Mouse (Mus musculus) megakaryocyte, embryonic 14.5 days (primary cell): ENCODE measurements at regions not wholly inside any gene's neighbourhood (a gene's known extent, or its start where the extent isn't known, plus 50 kb on each side); places are given as distances from the start of the nearest gene placed in this dataset.

Source experiments
- FLI1 ChIP-seq: IDR thresholded peaks from 2 replicates; pipeline ENCODE4 v1.6.1; 2012; ENCODE audit warnings: low read length, inconsistent platforms, mixed read lengths
- GATA1 ChIP-seq: IDR thresholded peaks from 3 replicates; pipeline ENCODE4 v1.6.1; 2012; ENCODE audit warnings: mixed read lengths, low read length, inconsistent platforms, borderline replicate concordance

GRCm38 (mm10) chr5:119739386-119739785 is 68.9 kb downstream of the Tbx3 start:
- no peak for TF ChIP-seq GATA1
- TF ChIP-seq FLI1 = no peak
